Mouse (Mus musculus) macrophage (primary cell): Measurements from ENCODE around the gene Scgb1c1. TPM values are rescaled to one million over a fixed set of nuclear protein-coding genes. Genes with fewer than 3 reads are reported as not detected.
"Not testable (repeated sequence)": the region's sequence is repeated elsewhere in the genome, so short reads cannot be mapped to it uniquely, and the experiment has no call there.

ENCODE experiments used
- H3K27ac ChIP-seq: fragments of 350-480 bp; formaldehyde crosslinking; 2 replicates; pipeline ENCODE4 v1.9.0; 2021
- H3K36me3 ChIP-seq: fragments of 350-480 bp; formaldehyde crosslinking; 2 replicates; pipeline ENCODE4 v1.9.0; 2021; ENCODE audit errors: inconsistent target
- H3K4me3 ChIP-seq: fragments of 350-480 bp; formaldehyde crosslinking; 2 replicates; pipeline ENCODE4 v1.9.0; 2021; ENCODE audit errors: inconsistent target
- H3K79me2 ChIP-seq: fragments of 350-480 bp; formaldehyde crosslinking; 2 replicates; pipeline ENCODE4 v1.9.0; 2021; ENCODE audit errors: inconsistent target
- WGBS: methylation state at CpG from one replicate; pipeline ENCODE4 v1.1.7; 2026; ENCODE audit warnings: inconsistent platforms; ENCODE audit not compliant: missing documents; 5-methylcytosine and 5-hydroxymethylcytosine counted together
- polyA plus RNA-seq: library from polyadenylated mRNA; stranded (reverse); fragments of 250-400 nt; gene quantifications from 3 replicates; pipeline ENCODE4 v1.2.4, GENCODE M21; 2018; ENCODE audit warnings: inconsistent platforms

Gene Scgb1c1
- polyA plus RNA-seq, 1 experiment from 2014 or later: not detected

- Histone ChIP-seq H3K79me2 (peaks cover 85% of the 10 kb centered on the region), H3K27ac (peak within 1 kb of the TSS; percentile 90), H3K36me3 (peaks cover 21% of the 10 kb centered on the region; the same call in 1 of the 2 replicates), H3K4me3 (peak within 1 kb of the TSS; percentile 100)
- WGBS: under 1% methylated on average over 59 of the region's 59 CpGs
Observed at GRCm38 (mm10) chr7:140881696-140882468, 36.5 kb downstream of the Scgb1c1 start, which contains the start of the genes Psmd13 and Sirt3. Gene Psmd13, plus strand, starts transcription at chr7:140881968. Gene Sirt3, minus strand, starts transcription at chr7:140882309.

GRCm38 (mm10) chr7:140882469-140882803 is 37.1 kb downstream of the Scgb1c1 start:
- peaks cover 85% of the 10 kb centered on the region for H3K79me2 ChIP-seq
- peaks cover 26% of the 10 kb centered on the region; the same call in 1 of the 2 replicates for H3K36me3 ChIP-seq
- WGBS: 0% methylated on average over 12 of the region's 12 CpGs
- H3K4me3 ChIP-seq: peak overlapping the region; percentile 100
- peak overlapping the region; percentile 90 for H3K27ac ChIP-seq

GRCm38 (mm10) chr7:140890636-140891035 is 45.3 kb downstream of the Scgb1c1 start:
- H3K27ac ChIP-seq, H3K4me3 ChIP-seq, H3K79me2 ChIP-seq: not testable (repeated sequence)
- WGBS: 99% methylated on average over 8 of the region's 16 CpGs
- peaks cover 75% of the 10 kb centered on the region for H3K36me3 ChIP-seq

- Histone ChIP-seq H3K79me2 (no peaks in the 10 kb centered on the region), H3K36me3 (peaks cover 74% of the 10 kb centered on the region), H3K4me3 (no peak overlapping the region), H3K27ac (no peak overlapping the region)
- 94% methylated on average over 7 of the region's 7 CpGs for WGBS
Observed at GRCm38 (mm10) chr7:140894031-140894430, 48.7 kb downstream of the Scgb1c1 start.

- Histone ChIP-seq H3K79me2 (no peaks in the 10 kb centered on the region), H3K4me3 (no peak overlapping the region), H3K36me3 (peaks cover 73% of the 10 kb centered on the region), H3K27ac (no peak overlapping the region)
- WGBS: 97% methylated on average over 3 of the region's 3 CpGs
Observed at GRCm38 (mm10) chr7:140894611-140895010, 49.3 kb downstream of the Scgb1c1 start.

Other genes with a start within 250 kb of the Scgb1c1 start
- gene Olfr46, start 244.3 kb upstream of the Scgb1c1 start, polyA plus RNA-seq: not detected in 3 replicates
- not detected in 3 replicates for gene Olfr61, start 216.6 kb upstream of the Scgb1c1 start, polyA plus RNA-seq
- not detected in 3 replicates for gene Olfr53, start 199.1 kb upstream of the Scgb1c1 start, polyA plus RNA-seq
- gene Olfr539, start 185.6 kb upstream of the Scgb1c1 start, polyA plus RNA-seq: not detected in 3 replicates
- not detected in 3 replicates for gene Olfr45, start 163.6 kb upstream of the Scgb1c1 start, polyA plus RNA-seq
- not detected in 3 replicates for gene Olfr541, start 148.3 kb upstream of the Scgb1c1 start, polyA plus RNA-seq
- not detected in 3 replicates for gene Cyp2e1, start 81.8 kb upstream of the Scgb1c1 start, polyA plus RNA-seq
- 0.50 to 0.64 TPM in 2 of 3 replicates, not detected in the other for gene Syce1, start 57.7 kb upstream of the Scgb1c1 start, polyA plus RNA-seq
- gene Zfp941, start 23.4 kb upstream of the Scgb1c1 start, polyA plus RNA-seq: 0.17 to 0.31 TPM (median 0.19 TPM) in 3 replicates
- gene Urah, start 10.5 kb upstream of the Scgb1c1 start, polyA plus RNA-seq: not detected in 3 replicates
- not detected in 3 replicates for gene Odf3, start 2.3 kb downstream of the Scgb1c1 start, polyA plus RNA-seq
- gene Gm45785, start 10.8 kb downstream of the Scgb1c1 start, polyA plus RNA-seq: not detected in 3 replicates
- 18.7 to 48.4 TPM (median 41.3 TPM) in 3 replicates for gene Ric8a, start 11.4 kb downstream of the Scgb1c1 start, polyA plus RNA-seq
- 8.0 to 19.0 TPM (median 14.4 TPM) in 3 replicates for gene Bet1l, start 12.0 kb downstream of the Scgb1c1 start, polyA plus RNA-seq
- 77.6 to 104 TPM (median 78.6 TPM) in 3 replicates for gene Psmd13, start 36.4 kb downstream of the Scgb1c1 start, polyA plus RNA-seq
- gene Sirt3, start 36.8 kb downstream of the Scgb1c1 start, polyA plus RNA-seq: 4.8 to 16.9 TPM (median 7.6 TPM) in 3 replicates
- gene Cox8b, start 54.9 kb downstream of the Scgb1c1 start, polyA plus RNA-seq: not detected in 3 replicates
- not detected in 3 replicates for gene Nlrp6, start 75.4 kb downstream of the Scgb1c1 start, polyA plus RNA-seq
- 6.3 to 9.2 TPM (median 7.2 TPM) in 3 replicates for gene Pgghg, start 95.8 kb downstream of the Scgb1c1 start, polyA plus RNA-seq
- 0.30 to 1.0 TPM in 2 of 3 replicates, not detected in the other for gene Ifitm5, start 104.7 kb downstream of the Scgb1c1 start, polyA plus RNA-seq
- 0.87 TPM in 1 of 3 replicates, not detected in the others for gene Gm45717, start 110.4 kb downstream of the Scgb1c1 start, polyA plus RNA-seq
- 471 to 1,093 TPM (median 749 TPM) in 3 replicates for gene Ifitm2, start 110.4 kb downstream of the Scgb1c1 start, polyA plus RNA-seq
- gene Ifitm1, start 121.7 kb downstream of the Scgb1c1 start, polyA plus RNA-seq: 4.7 to 18.2 TPM (median 4.8 TPM) in 3 replicates
- 596 to 2,531 TPM (median 1,114 TPM) in 3 replicates for gene Ifitm3, start 165.2 kb downstream of the Scgb1c1 start, polyA plus RNA-seq
- 4.1 to 21.4 TPM (median 7.4 TPM) in 3 replicates for gene Ifitm6, start 172.4 kb downstream of the Scgb1c1 start, polyA plus RNA-seq
- not detected in 3 replicates for gene Gm17387, start 183.6 kb downstream of the Scgb1c1 start, polyA plus RNA-seq
- gene B4galnt4, start 215.6 kb downstream of the Scgb1c1 start, polyA plus RNA-seq: not detected in 3 replicates
- not detected in 3 replicates for gene Pkp3, start 232.7 kb downstream of the Scgb1c1 start, polyA plus RNA-seq